In the genomic region with DNA sequence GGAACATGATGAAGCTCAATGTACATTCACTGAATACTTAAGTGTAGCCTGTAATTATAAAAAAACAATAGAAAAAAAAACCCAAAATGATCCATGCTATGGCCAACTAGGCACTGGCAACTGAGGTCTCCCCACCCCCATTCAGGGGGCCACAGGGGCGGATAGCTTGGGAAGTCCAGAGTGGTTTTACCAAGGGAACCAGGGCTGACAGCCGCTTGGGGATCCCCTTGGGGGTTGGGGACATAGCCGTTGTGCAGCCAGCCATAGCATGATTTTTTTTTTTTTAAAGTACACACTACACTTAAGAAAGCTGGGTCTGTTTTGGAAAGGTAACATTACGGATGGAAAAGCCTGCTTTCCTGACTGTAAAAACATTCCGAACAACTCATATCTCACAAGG, we compare ENCODE assay signal across 19 mouse cellular contexts. TPM values are rescaled to one million over a fixed set of nuclear protein-coding genes. Genes with fewer than 3 reads are reported as not detected.
DNase-seq lines count a peak whose midpoint lies in the region; ATAC-seq lines count a peak whose summit lies in the region.
"Had no signal": no experiment of that assay in that cellular context is flagged by ENCODE, and none has a peak within 500 bp of the region (broad histone marks: within the 10 kb centered on the region; RNA-seq: fewer than 3 reads in every experiment).

No protein-coding gene starts in this region.

- no peak overlapping the region for H3K9ac ChIP-seq in kidney, embryonic 15.5 days
- H3K9ac ChIP-seq: embryonic facial prominence, embryonic 12.5 days; heart, embryonic 12.5 days; hindbrain, embryonic 15.5 days had no signal

- H3K9me3 ChIP-seq in kidney, embryonic 15.5 days (replicated peaks) = no peaks in the 10 kb centered on the region
- H3K9me3 ChIP-seq: embryonic facial prominence, embryonic 12.5 days; G1E; heart, embryonic 12.5 days; hindbrain, embryonic 15.5 days had no signal

- DNase-seq in kidney, adult 8-10 months = no peak
- peak; percentile 13 to 22 for DNase-seq in kidney, postnatal 36 days
- DNase-seq in kidney, adult 18-20 months = no peak
- DNase-seq in A20 (ENCODE audit: low read depth, low spot score) = peak; percentile 26
- no peak for DNase-seq in cerebellum, adult 18-20 months
- no peak for DNase-seq in adrenal gland, postnatal 25 days
- DNase-seq: adrenal gland, adult 8-10 months; cerebellum, adult 11 months; cerebellum, adult 9-10 months; cerebellum, postnatal 25 days; gastrocnemius, postnatal 25 days; heart, postnatal 36 days had no signal

- WGBS in kidney, embryonic 15.5 days = 47% methylated on average over 5 of the region's 5 CpGs

- H3K27me3 ChIP-seq in kidney, embryonic 15.5 days = no peaks in the 10 kb centered on the region
- H3K27me3 ChIP-seq: embryonic facial prominence, embryonic 12.5 days; heart, embryonic 12.5 days; hindbrain, embryonic 15.5 days had no signal

- peaks cover 32% of the 10 kb centered on the region for H3K4me1 ChIP-seq in kidney, embryonic 15.5 days

- H3K4me2 ChIP-seq in kidney, embryonic 15.5 days = no peak overlapping the region
- H3K4me2 ChIP-seq: embryonic facial prominence, embryonic 12.5 days; heart, embryonic 12.5 days; hindbrain, embryonic 15.5 days had no signal

- peaks cover 57% of the 10 kb centered on the region for H3K36me3 ChIP-seq in kidney, embryonic 15.5 days
- H3K36me3 ChIP-seq: G1E had no signal

- H3K27ac ChIP-seq in kidney, embryonic 15.5 days = peak overlapping the region; percentile 58; the same call in 1 of the 2 replicates
- H3K27ac ChIP-seq: embryonic facial prominence, embryonic 12.5 days; hindbrain, embryonic 15.5 days had no signal

- ATAC-seq in kidney, embryonic 15.5 days (replicated peaks; ENCODE audit: low FRiP score) = 0 out of 2 replicates have a peak, but pooled peaks have one; percentile 38
- ATAC-seq in neutrophil, adult 5-6 weeks (ENCODE audit: extremely low read depth, insufficient number of reproducible peaks, low FRiP score, poor library complexity, severe bottlenecking) = peak; percentile 42; the same call in 1 of the 2 replicates
- ATAC-seq: forebrain, embryonic 16.5 days had no signal

- no peak overlapping the region for H3K4me3 ChIP-seq in kidney, embryonic 15.5 days (replicated peaks)
- H3K4me3 ChIP-seq: embryonic facial prominence, embryonic 12.5 days; heart, embryonic 12.5 days; hindbrain, embryonic 15.5 days had no signal

RNA-seq across cellular contexts. Expression of gene Tfam, which starts 20.9 kb away (rescaled TPM):
- 82.9 and 87.4 TPM in 2 replicates for polyA plus RNA-seq in kidney, embryonic 15.5 days (2015; fragmentation: Nextera tagmentation; extraction: Ambion mirVana)
- total RNA-seq in neutrophil, adult 5-6 weeks (2017) = 83.7 and 91.0 TPM in 2 replicates
- total RNA-seq in adrenal gland, postnatal 25 days (2021) = 66.1 and 78.0 TPM in 2 replicates

RNA-seq across cellular contexts. Expression of gene Ube2d1, which starts 26.1 kb away (rescaled TPM):
- polyA plus RNA-seq in kidney, embryonic 15.5 days (2015; fragmentation: Nextera tagmentation; extraction: Ambion mirVana) = 60.5 and 62.8 TPM in 2 replicates
- total RNA-seq in neutrophil, adult 5-6 weeks (2017) = 60.8 and 66.4 TPM in 2 replicates
- total RNA-seq in adrenal gland, postnatal 25 days (2021) = 24.2 and 26.2 TPM in 2 replicates
- polyA plus RNA-seq: G1E had no signal

Comparison
In these comparisons a context has a peak if more than half of its experiments do, and no peak if none do; other contexts are left out.
1. DNase-seq: peak in kidney, postnatal 36 days (2 of 2) and A20 (single experiment); none in kidney, adult 8-10 months (0 of 2), kidney, adult 18-20 months (single experiment), cerebellum, adult 18-20 months (0 of 2) and adrenal gland, postnatal 25 days (single experiment).